Mouse (Mus musculus) fibroblast of lung, adult 2 months (primary cell): Measurements from ENCODE around the gene Lrrc8b.

Experiments
- DNase-seq: peaks from one replicate; pipeline ENCODE4 v3.0.0-alpha.2; 2011; ENCODE audit warnings: low read depth

Gene Lrrc8b

GRCm38 (mm10) chr5:105484247-105484646 is 68.7 kb downstream of the Lrrc8b start:
- no peak for DNase-seq

DNA sequence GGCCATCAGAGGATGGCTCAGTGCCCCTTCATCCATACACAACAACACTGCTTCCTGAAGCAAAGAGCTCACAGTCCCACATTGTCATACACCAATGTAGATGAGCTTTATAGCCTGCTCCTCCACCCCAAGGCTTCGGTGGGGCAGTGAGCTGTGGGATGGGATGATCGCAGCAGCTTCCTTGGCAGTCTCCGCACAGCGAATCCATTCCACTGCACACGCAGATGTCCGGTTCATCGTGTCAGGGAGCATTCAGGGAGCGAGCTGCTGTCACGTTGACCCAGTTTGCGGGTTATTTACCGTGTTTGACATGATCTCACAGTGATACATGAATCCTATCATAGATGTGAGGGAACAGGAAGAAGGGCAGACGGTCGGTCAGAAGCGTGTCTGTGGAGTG is 69.3 kb downstream of the Lrrc8b start:
- no peak for DNase-seq

GRCm38 (mm10) chr5:105490211-105490610 is 74.6 kb downstream of the Lrrc8b start:
- no peak for DNase-seq

DNA sequence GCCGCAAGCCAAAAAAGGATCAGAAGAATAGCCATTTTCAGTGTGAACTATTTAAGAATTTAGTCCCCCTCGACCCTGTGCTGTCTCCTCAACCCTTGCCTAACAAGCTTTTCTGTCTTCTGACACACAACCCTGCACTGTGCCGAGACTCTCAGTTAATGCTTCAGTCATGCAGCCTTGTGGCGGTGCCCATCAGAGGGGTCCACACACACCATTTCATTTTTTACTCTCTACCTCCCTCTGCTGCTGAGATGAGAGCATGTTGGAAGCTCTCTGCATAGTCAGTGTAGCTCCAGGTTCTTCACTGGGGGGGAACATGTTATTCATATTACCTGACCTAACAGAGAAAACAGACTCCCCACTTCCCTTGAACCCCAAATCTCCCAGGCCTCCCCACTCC is 75.8 kb downstream of the Lrrc8b start:
- no peak for DNase-seq

DNA sequence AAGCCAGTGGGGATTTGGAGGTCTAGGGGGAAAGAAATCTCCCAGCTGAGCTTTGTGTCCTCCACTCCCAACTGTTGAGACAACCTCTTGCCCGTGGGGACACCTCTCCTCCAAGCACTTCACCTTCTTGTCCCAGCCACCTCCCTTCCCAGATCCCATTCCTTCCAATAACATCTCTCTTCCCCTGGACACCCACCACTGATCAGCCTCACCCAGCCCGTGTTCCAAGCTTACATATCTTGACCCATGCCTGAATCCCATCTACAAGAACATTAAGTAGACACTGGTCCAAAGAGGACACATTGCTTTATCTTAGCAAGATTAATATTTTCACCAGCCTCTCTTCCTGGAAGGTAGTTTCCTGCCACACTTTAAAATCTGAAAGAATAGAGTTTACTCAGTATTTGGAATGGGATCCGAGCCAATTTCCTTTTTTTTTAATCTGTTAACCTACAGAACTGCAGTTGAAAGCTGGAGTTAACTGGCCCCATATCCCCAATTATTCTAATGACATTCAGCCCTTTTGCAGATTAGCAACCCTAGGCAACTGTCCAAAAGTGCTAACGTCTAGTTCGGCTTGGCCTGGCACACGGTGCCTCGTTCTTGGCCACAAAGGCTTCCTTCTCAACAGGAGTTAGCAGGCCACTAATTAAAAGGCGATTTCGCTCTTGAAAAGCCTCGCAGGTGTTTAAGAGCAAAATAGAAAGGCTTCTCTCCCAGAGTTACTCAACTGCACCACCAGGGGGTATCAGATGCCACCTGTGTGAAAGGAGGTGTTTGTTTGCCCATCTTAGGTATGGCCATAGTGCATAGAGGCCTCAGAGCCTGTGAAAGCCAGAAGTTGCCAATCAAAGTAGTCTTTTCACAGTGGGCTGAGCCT is 77.0 kb downstream of the Lrrc8b start:
- DNase-seq, result no peak

DNA sequence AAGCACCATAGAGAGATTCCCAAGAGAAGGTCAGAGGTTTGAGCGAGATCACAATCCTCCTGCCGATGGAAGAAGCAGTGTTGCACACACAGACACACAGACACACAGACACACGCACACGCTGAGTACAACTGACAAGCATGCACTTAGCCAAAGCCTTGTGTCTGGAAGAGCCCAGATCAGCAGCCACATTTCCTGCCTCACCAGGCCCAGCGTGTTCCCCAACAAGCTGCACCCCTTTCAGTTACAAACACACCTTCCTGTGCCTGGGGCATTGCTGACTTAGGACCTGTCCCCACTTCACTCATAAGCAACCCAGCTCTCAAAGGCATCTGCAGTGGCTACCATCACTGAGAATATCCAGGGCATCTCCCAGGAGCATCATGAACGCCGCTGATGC is 77.8 kb downstream of the Lrrc8b start:
- DNase-seq, result no peak

GRCm38 (mm10) chr5:105494246-105494917 is 78.8 kb downstream of the Lrrc8b start:
- no peak for DNase-seq

DNA sequence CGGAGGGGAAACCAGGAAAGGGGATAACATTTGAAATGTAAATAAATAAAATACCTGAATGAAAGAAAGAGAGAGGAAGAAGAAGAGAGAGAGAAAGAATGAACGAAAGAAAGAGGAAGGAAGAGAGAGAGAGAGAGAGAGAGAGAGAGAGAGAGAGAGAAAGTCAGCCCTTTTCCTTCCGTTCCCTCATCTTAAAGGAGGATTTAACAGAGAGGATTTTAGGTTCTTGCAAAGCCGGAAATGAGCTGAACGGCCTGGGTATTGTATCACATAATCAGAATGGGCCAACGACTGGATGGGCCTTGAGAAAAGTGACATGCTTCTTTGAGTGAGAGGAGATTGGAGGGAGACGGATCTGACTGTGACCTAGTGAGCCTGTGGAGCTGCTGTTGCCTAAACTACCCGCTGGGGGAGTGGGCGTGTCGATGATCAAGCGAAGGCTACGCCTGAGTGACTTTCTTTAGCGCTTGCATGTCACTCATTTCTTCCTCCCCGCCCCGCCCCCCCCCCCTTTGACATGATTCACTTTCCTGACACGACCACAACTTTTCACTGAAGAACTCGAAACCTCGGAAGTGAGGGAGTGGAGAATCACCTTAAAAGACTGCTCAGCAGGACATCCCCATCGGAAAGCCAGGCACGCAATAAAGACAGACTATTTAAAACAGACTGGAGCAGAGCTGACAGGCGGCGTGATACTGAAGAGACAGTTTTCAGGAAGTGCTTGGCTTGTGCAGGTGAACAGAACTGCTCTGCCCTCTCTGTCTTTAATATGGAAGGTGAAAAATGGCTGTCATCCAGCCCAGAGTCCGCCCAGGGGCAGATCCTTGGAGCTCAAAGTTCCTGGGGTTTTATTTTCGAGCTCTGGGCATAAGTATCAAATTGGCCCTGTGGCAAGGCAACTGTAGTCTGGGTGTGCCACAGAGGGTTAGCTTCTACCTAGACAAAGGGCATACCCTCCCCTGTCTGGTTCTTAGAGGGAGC is 79.6 kb downstream of the Lrrc8b start:
- peak; percentile 41 for DNase-seq

GRCm38 (mm10) chr5:105496133-105496532 is 80.6 kb downstream of the Lrrc8b start:
- no peak for DNase-seq

- no peak for DNase-seq
Observed at GRCm38 (mm10) chr5:105496586-105496985, 81.0 kb downstream of the Lrrc8b start.

DNA sequence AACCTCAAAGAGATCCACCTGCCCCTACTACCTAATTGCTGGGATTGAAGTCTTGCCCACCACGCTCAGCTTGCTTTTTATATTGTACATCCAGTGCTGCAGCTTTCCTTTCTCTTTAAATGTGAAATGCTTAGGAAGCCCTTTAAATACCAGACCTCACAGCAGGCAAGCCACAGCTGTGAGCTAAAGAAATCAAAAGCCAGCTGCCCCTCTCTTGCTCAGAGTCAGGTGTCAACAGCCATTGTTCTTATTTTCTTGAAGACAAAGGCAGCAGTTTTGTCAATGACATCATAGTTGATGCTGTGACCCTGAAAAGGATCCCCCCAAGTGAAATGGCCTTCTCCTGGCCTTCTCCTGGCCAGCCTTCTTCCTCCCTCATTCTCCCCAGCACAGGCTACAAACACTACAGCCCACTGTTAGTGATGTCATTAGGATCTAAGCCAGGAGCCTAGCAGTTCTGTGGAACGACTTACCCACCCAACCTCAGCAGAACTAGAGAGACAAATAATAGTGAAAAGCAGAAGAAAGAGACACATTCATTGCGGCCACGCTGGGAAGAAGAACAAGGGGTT is 82.9 kb downstream of the Lrrc8b start:
- DNase-seq, result no peak

GRCm38 (mm10) chr5:105499396-105499795 is 83.8 kb downstream of the Lrrc8b start:
- DNase-seq, result no peak

- DNase-seq, result peak; percentile 52
Observed at GRCm38 (mm10) chr5:105500132-105501121, 84.9 kb downstream of the Lrrc8b start.

DNA sequence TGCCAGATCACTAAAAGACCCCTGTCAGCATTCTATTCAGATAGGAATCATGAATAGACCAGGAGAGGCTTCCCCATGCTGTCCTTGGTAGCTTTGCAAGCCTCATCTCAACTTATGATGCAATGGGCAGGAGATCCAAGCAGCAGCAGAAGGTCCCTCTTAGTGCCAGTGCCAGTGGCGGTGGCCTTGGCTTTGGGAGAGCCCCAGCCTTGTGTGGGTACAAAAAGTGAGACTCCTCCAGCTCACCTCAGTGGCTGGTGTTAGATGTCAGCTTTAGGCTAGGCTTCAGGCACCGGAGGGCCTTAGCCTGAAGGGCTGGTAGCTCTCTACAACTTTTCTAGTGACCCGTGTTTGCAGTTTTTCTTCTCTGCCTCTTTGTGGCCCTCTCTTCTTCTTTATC is 85.6 kb downstream of the Lrrc8b start:
- no peak for DNase-seq

- no peak for DNase-seq
Observed at GRCm38 (mm10) chr5:105508813-105509212, 93.2 kb downstream of the Lrrc8b start.

GRCm38 (mm10) chr5:105512297-105512696 is 96.7 kb downstream of the Lrrc8b start:
- DNase-seq, result no peak

DNA sequence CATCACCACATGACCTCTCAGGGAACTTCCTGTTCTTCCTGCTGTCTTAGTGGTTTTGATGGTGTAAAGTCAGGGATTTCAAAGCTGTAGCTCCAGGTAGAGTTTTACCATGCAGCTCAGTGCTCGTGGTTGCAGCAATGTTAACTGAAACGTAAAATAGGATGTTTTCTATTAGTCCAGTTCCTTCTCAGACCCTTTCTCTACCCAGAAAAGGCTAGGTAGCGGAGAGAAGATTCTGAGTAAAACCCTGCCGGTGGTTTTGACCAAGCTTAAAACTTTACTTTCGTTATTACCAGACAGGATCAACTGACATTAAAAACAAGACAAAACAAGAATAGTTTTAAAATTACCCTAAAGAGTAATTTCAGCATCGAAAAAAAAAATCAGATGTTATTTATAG is 100.0 kb downstream of the Lrrc8b start:
- no peak for DNase-seq

DNA sequence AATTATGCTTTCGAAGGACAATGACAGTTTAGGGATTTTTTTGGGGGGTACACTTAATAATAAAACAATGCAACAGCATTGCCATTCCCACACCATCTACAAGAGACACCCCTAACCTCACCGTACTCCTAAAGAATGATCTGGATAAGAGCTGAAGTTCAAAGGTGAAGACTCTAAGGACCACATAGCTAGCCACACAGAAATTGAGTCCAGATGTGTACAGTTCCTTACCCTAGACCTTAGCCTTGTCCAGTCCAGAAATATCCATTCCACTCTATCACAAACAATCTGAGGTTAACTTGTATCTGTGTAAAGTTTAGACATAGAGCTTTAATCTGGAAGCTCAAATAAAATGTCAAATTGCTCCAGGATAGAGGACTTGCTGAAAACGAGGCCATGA is 100.7 kb downstream of the Lrrc8b start:
- no peak for DNase-seq

- DNase-seq, result no peak
Observed at GRCm38 (mm10) chr5:105517992-105518625, 102.5 kb downstream of the Lrrc8b start.

DNA sequence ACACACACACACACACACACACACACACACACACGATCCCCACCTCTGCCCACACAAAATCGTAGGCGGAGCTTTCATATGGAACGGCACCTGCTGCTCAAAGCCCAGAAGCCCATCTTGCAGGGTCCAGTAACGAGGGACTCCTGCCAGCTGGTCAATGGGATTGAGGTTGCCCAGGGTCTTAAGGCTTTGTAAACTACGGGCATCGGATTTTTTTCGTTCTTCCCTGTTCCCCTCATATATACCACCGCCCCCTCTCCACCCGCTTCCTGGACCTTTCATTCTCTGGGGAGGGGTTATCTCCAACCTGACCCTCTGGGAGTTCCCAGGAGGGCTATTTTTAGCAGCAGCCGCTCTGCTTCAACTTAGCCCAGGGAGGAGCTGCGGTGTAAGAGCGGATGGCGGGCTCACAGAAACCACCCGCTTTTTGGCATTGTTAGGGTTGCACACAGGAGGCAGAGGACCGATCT is 103.1 kb downstream of the Lrrc8b start:
- DNase-seq, result no peak
